Mouse (Mus musculus): Measurements from ENCODE around the gene Ehd2. TPM values are rescaled to one million over a fixed set of nuclear protein-coding genes. Genes with fewer than 3 reads are reported as not detected.

The Ehd2 gene
- 12.5 and 13.6 TPM in 2 replicates for polyA plus RNA-seq (2016; fragmentation: Nextera tagmentation; extraction: Ambion mirVana)

DNA sequence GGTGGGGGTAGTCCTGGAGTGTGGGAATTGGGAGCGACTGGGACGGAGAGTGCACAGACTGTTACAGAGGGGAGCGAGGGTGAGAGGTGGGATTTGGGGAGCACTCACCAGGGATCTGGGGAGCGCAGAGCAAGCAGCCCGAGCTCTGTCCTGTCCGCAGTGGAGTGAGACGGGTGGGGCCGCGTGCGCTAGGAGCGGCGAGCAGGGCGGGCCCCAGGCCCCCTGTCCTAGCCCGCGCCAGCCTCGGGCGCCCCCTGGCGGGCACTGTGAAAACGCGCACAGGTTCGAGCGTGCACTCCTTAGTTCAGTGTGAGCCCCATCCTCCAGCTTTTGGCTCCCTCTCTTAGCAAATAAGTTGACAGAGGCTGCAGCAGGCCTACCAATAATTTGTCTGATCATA is at the start of gene Ehd2:
TSS of gene Ehd2 (minus strand) at position 256 of the 400 bp plus-strand sequence.
- H3K4me1 ChIP-seq, result peaks cover 20% of the 10 kb centered on the region
- peak within 1 kb of the TSS; percentile 76 for H3K27ac ChIP-seq (replicated peaks)
- peak; percentile 78 for DNase-seq (ENCODE audit: low spot score)
- H3K27me3 ChIP-seq (ENCODE audit: low read depth, poor library complexity, severe bottlenecking), result no peaks in the 10 kb centered on the region
- H3K36me3 ChIP-seq, result peaks cover 25% of the 10 kb centered on the region
- under 1% methylated on average over 22 of the region's 22 CpGs for WGBS
- H3K4me3 ChIP-seq, result peak within 1 kb of the TSS; percentile 55
- no peaks in the 10 kb centered on the region for H3K9me3 ChIP-seq (replicated peaks)

DNA sequence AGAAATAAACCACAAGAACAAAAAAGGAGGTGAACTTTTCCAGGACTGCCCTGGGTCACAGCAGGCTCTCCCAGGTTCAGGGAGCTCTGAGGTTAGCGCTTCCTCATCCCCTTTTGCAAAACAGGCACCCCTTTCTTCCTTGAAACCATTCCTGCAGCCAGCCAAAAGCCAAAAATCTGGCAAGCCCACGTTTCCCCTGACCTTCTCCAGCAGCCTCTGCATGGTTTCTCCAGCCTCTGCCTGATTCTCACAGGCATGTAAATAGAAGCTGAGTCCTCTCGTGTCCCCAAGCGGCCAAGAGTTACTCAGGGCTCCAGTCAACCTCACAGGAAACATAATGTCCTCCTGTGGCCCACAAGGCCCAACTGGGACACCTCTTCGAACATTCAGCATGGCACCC is 48.0 kb upstream of the Ehd2 start:
- DNase-seq (ENCODE audit: low spot score), result no peak
- WGBS, result 83% methylated on average over 5 of the region's 5 CpGs
- no peak overlapping the region for H3K27ac ChIP-seq (replicated peaks)

DNA sequence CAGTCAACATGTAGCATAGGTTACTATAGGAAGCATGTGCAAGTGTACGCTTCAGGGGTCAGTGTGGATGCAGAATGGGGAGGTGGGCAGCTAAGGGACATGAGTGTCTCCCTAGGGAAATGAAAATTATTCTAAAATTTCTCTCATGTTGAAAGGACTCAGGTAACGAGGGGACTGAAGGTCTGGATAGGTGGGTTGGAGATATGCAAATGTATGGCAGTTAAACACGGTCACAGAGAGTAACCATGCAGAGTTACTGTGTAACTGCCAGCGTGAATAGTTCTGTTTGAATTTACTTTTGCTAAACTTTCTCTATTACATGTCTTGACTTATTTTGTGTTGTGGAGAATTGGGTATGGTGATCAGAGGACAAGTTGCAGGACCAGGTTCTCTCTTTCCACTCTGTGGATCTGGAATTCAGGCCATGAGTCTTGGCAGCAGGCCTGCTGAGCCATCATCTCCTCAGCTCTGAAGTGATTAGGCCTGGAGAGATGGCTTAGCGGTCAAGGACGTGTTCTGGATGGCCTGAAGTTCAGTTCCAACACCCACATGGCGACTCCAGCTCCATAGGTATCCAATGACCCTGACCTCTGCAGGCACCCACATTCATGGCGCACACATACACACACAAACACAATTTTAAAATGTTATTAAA is 47.3 kb upstream of the Ehd2 start:
- WGBS, result 94% methylated on average over 8 of the region's 8 CpGs
- no peaks in the 10 kb centered on the region for H3K9me3 ChIP-seq (replicated peaks)
- H3K27ac ChIP-seq (replicated peaks), result no peak overlapping the region
- DNase-seq (ENCODE audit: low spot score), result no peak
- H3K4me3 ChIP-seq, result no peak overlapping the region
- peaks cover 46% of the 10 kb centered on the region for H3K36me3 ChIP-seq
- H3K4me1 ChIP-seq, result no peaks in the 10 kb centered on the region
- H3K27me3 ChIP-seq (ENCODE audit: low read depth, poor library complexity, severe bottlenecking), result no peaks in the 10 kb centered on the region

More for the DNA sequence above, 48.0 kb upstream of the Ehd2 start:
- H3K36me3 ChIP-seq, result peaks cover 45% of the 10 kb centered on the region
- no peaks in the 10 kb centered on the region for H3K27me3 ChIP-seq (ENCODE audit: low read depth, poor library complexity, severe bottlenecking)
- H3K4me1 ChIP-seq, result no peaks in the 10 kb centered on the region
- no peaks in the 10 kb centered on the region for H3K9me3 ChIP-seq (replicated peaks)
- no peak overlapping the region for H3K4me3 ChIP-seq

DNA sequence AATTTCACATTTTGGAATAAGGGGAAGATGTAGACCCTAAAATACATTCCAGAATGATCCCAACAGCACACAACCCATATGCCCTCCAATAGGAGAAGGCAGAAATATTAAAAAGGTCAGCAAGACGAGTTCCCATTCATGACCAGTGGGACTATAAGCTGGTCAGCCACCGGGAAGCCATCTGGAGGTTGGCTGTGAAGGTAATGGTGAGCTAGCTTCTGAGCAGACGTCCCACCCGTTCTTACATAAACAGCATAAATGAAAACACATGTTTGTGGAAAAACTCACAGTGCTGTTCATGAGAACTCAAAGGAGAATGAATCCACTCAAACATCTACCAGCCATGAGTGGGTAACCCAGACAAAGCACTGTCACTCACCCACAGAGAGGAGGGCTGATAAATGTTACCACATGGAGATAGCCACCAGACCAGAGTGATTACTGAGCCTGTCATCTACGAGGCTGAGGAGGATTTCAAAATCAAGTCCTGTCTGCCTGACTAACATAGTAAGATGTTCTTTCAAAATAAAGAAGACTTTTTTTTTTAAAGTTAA is 46.4 kb upstream of the Ehd2 start:
- Histone ChIP-seq H3K27ac (replicated peaks) (no peak overlapping the region), H3K27me3 (ENCODE audit: low read depth, poor library complexity, severe bottlenecking) (no peaks in the 10 kb centered on the region), H3K4me1 (no peaks in the 10 kb centered on the region), H3K36me3 (peaks cover 53% of the 10 kb centered on the region), H3K9me3 (replicated peaks) (no peaks in the 10 kb centered on the region), H3K4me3 (no peak overlapping the region)
- no peak for DNase-seq (ENCODE audit: low spot score)
- WGBS, result 81% methylated on average over 5 of the region's 5 CpGs

DNA sequence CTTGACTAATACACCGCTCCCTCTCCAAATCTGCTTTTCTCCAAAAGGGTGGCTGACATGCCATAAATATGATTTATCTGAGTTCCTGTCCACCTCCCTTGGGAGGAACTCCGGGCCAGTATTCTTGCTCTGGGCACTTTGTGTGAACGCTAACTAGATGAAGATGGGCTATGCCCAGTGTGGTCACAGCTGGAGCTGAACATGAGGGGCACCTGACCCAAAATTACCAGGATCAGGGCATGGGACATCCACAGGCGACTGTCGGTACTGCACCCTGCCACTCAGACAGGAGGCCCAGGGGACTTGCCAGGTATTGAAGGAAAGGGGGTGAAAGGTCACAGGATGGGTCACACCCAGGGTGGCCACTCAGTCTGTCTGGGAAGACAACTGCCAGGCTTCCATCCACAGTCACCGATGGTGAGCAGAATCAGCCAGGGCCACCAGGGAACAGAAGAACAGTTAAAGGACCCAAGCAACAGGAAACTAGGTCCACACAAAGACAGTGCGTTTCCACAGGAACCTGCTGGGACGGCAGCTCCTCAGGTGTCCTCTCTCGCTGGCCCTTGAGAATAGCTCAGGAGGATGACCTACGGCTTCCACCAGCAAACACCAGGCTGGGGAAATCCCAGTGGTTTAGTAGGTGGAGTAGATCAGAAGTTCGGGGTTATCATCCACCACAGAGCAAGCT is 45.4 kb upstream of the Ehd2 start:
- Histone ChIP-seq H3K4me1 (no peaks in the 10 kb centered on the region), H3K27me3 (ENCODE audit: low read depth, poor library complexity, severe bottlenecking) (no peaks in the 10 kb centered on the region), H3K9me3 (replicated peaks) (no peaks in the 10 kb centered on the region), H3K4me3 (no peak overlapping the region), H3K36me3 (peaks cover 60% of the 10 kb centered on the region), H3K27ac (replicated peaks) (no peak overlapping the region)
- DNase-seq (ENCODE audit: low spot score), result no peak
- 84% methylated on average over 11 of the region's 11 CpGs for WGBS

DNA sequence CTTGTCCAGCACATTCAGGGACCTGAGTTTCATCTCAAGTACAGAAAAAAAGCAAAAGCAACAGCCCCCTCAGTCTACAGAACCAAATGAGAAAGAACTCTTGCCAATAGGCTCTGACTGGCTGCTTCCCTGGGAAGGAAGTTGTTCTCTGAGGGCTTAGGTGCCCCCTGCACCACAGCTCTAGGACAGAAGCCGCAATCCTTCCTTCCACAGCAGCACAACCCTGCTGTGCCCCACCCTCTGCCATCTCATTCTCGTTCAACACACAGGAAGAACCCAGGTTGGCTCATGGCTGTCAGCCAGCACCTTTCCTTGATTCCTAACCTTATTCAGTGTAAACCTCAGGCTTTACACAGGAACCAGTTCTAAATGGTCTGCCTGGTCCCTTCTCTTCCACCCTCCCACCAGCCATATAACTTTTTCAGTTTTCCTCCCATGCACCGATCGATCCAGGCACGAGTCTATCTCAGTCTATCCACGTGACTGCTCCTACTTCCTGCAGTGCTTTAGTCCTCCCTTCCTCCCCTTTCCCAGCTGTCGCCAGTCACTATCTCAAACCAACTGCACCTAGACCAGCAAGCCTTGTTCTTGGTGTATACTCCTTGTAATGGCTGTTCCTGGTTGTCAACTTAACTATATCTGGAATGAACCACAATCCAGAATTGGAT is 44.2 kb upstream of the Ehd2 start:
- H3K9me3 ChIP-seq (replicated peaks), result no peaks in the 10 kb centered on the region
- no peak overlapping the region for H3K27ac ChIP-seq (replicated peaks)
- no peak for DNase-seq (ENCODE audit: low spot score)
- H3K4me1 ChIP-seq, result no peaks in the 10 kb centered on the region
- WGBS, result 93% methylated on average over 7 of the region's 7 CpGs
- H3K4me3 ChIP-seq, result no peak overlapping the region
- H3K36me3 ChIP-seq, result peaks cover 62% of the 10 kb centered on the region
- no peaks in the 10 kb centered on the region for H3K27me3 ChIP-seq (ENCODE audit: low read depth, poor library complexity, severe bottlenecking)

DNA sequence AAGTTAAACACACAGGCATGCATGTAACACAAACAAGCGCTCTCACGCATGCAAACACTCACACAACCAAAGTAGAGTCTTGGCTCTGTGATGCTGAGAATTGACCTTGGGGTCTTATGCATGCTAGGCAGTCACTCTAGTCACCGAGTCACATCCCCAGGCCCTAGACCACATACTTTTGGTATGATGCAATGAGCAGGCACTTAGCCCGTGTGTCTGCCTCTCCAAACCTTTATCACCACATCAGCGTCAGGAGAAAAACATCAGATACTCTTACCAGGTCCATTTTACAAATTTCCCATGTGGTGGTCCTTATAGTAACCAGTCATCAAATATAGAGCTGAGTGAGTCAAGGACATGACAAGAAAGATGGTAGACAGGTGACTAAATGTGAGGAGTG is 43.3 kb upstream of the Ehd2 start:
- Histone ChIP-seq H3K27me3 (ENCODE audit: low read depth, poor library complexity, severe bottlenecking) (no peaks in the 10 kb centered on the region), H3K4me1 (no peaks in the 10 kb centered on the region), H3K27ac (replicated peaks) (no peak overlapping the region), H3K9me3 (replicated peaks) (no peaks in the 10 kb centered on the region), H3K4me3 (no peak overlapping the region), H3K36me3 (peaks cover 65% of the 10 kb centered on the region)
- 91% methylated on average over 5 of the region's 5 CpGs for WGBS
- no peak for DNase-seq (ENCODE audit: low spot score)

DNA sequence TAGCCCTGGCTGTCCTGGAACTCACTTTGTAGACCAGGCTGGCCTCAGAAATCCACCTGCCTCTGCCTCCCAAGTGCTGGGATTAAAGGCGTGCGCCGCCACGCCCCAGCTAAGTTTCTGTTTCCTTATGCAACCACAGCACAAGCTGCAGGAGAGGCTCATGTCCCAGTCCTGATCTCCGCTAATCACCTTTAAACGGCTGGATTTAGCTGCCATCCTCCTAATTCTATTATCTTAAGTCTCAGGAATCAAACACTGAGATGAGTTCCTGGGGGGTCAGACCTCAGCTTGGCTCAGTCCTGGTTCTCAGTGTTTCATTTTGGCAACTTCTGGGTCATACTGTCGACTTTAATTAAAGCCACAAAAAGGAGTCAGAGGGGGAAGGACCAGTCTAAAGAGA is 42.3 kb upstream of the Ehd2 start:
- peaks cover 57% of the 10 kb centered on the region for H3K36me3 ChIP-seq
- no peaks in the 10 kb centered on the region for H3K9me3 ChIP-seq (replicated peaks)
- no peak overlapping the region for H3K27ac ChIP-seq (replicated peaks)
- H3K4me3 ChIP-seq, result no peak overlapping the region
- 88% methylated on average over 7 of the region's 7 CpGs for WGBS
- H3K27me3 ChIP-seq (ENCODE audit: low read depth, poor library complexity, severe bottlenecking), result no peaks in the 10 kb centered on the region
- peaks cover 2% of the 10 kb centered on the region for H3K4me1 ChIP-seq
- DNase-seq (ENCODE audit: low spot score), result no peak

DNA sequence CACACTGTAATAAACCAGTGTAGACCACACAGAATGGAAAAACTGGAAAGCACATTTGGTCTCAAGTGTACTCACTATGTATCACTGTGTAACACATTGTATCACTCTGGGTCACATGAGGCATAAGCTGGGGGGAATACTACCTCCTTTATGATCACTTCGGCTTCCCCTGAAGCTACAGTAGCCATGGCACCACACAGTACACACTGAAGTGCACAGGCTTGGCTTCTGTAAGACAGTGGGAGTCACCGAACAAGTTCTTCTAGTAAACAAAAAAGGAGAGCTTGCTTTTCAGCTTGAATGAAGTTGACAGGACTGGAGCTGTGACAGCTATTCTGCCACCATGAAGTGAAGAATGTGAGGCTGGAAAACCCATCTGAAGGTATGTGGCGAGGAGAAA is 37.7 kb upstream of the Ehd2 start:
- Histone ChIP-seq H3K9me3 (replicated peaks) (no peaks in the 10 kb centered on the region), H3K36me3 (peaks cover 44% of the 10 kb centered on the region), H3K4me3 (no peak overlapping the region), H3K27me3 (ENCODE audit: low read depth, poor library complexity, severe bottlenecking) (no peaks in the 10 kb centered on the region), H3K4me1 (peaks cover 6% of the 10 kb centered on the region), H3K27ac (replicated peaks) (no peak overlapping the region)
- DNase-seq (ENCODE audit: low spot score), result no peak
- 90% methylated on average over 3 of the region's 3 CpGs for WGBS

DNA sequence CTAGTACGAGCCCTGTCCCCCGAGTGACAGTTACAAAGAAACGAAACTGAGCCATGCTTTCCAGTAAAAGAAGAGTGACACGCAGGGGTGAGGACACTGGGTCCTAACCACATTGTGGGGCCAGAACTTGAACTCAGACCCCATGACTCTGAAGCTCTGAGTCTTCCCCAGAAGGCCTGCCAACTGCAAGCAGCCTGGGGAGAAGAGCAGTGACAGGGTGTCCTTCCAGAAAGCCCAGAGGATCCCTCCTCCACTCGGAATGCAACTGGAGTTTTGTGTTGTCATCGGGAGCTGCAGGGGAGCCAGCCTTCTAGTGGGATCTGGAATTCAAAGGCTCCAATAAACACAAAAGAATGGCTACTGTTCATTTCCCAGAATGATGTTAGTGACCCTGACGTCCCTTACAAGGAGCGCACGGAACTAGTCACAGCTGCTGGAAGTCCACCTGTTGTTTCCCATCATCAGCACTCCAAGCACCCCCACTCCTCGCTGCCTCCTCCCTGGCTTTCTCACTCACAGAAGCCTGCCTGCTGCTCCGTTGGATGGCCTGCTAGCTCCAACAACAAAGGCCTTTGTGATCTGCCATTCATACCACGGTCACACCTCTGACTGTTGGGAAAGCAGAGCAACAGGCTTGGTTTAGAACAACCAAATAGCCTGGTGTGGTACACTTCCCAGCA is 37.0 kb upstream of the Ehd2 start:
- Histone ChIP-seq H3K36me3 (peaks cover 45% of the 10 kb centered on the region), H3K27me3 (ENCODE audit: low read depth, poor library complexity, severe bottlenecking) (no peaks in the 10 kb centered on the region), H3K4me3 (no peak overlapping the region), H3K27ac (replicated peaks) (no peak overlapping the region), H3K9me3 (replicated peaks) (no peaks in the 10 kb centered on the region), H3K4me1 (peaks cover 6% of the 10 kb centered on the region)
- no peak for DNase-seq (ENCODE audit: low spot score)
- 64% methylated on average over 12 of the region's 12 CpGs for WGBS

DNA sequence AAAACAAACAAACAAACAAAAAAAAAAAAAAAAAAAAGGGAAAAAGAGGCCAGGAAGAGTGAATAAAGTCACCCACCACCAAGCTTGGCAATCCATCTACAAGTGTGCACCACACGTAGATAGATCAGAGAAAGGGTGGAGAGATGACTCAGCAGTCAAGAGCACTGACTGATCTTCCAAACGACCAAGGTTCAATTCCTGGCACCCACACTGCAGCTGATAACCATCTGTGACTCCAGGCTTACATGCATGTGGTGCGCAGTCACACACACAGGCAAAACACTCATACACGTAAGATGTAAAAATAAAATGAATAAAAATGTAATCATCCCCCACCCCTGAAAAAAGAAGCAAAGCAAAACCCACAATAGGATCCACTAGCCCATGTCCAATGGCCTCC is 35.7 kb upstream of the Ehd2 start:
- DNase-seq (ENCODE audit: low spot score), result no peak
- WGBS, result 89% methylated on average over 4 of the region's 4 CpGs

DNA sequence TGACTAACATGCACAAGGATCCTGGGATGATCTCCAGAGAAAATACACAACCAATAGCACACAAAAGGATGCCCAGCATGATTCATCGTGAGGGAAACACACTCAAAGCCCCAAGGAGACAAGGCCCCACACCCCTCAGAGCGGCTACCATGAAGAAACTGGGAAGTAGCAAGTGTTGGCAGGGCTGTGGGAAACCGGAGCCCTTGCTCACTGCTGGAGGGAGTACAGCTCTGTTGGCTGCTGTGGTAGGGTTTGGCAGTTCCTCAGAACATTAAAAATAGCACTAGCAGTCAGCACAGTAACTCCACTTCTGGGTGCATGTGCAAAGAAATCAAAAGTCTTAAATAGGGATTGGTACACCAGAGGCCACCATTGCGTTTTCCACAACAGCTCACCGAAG is 34.8 kb upstream of the Ehd2 start:
- WGBS, result 89% methylated on average over 5 of the region's 5 CpGs
- DNase-seq (ENCODE audit: low spot score), result no peak
- H3K36me3 ChIP-seq, result peaks cover 45% of the 10 kb centered on the region

More for the DNA sequence above, 35.7 kb upstream of the Ehd2 start:
- H3K4me1 ChIP-seq, result peaks cover 6% of the 10 kb centered on the region
- no peak overlapping the region for H3K27ac ChIP-seq (replicated peaks)
- no peak overlapping the region for H3K4me3 ChIP-seq
- no peaks in the 10 kb centered on the region for H3K9me3 ChIP-seq (replicated peaks)
- no peaks in the 10 kb centered on the region for H3K27me3 ChIP-seq (ENCODE audit: low read depth, poor library complexity, severe bottlenecking)
- H3K36me3 ChIP-seq, result peaks cover 45% of the 10 kb centered on the region

More for the DNA sequence above, 34.8 kb upstream of the Ehd2 start:
- Histone ChIP-seq H3K27me3 (ENCODE audit: low read depth, poor library complexity, severe bottlenecking) (no peaks in the 10 kb centered on the region), H3K27ac (replicated peaks) (no peak overlapping the region), H3K4me1 (peaks cover 6% of the 10 kb centered on the region), H3K9me3 (replicated peaks) (no peaks in the 10 kb centered on the region), H3K4me3 (no peak overlapping the region)

Data from midbrain, embryonic 10.5 days (tissue).